Mouse (Mus musculus) common myeloid progenitor, adult 5-6 weeks (primary cell): ENCODE results near the gene Dpp4. TPM values are rescaled to one million over a fixed set of nuclear protein-coding genes. Genes with fewer than 3 reads are reported as not detected.

ENCODE experiments used
- ATAC-seq: replicated peaks from 2 replicates; pipeline ENCODE4 v1.8.0; 2016; ENCODE audit warnings: low read depth, mild to moderate bottlenecking, moderate TSS enrichment, inconsistent platforms; ENCODE audit not compliant: poor library complexity, severe bottlenecking
- total RNA-seq: library from RNA; stranded (forward); fragments of 200-1000, 187-1606 nt; gene quantifications from 2 replicates; pipeline ENCODE4 v1.2.3, GENCODE M21; 2017

Dpp4 gene
- total RNA-seq, 1 experiment from 2014 or later: 39.8 TPM

GRCm38 (mm10) chr2:62323078-62323637 lies 88.9 kb downstream of the Dpp4 start:
- no peak for ATAC-seq

- ATAC-seq: no peak
Observed at GRCm38 (mm10) chr2:62319489-62319888, 92.5 kb downstream of the Dpp4 start.

GRCm38 (mm10) chr2:62316930-62317329 lies 95.1 kb downstream of the Dpp4 start:
- ATAC-seq: 0 out of 2 replicates have a peak, but pooled peaks have one; percentile 11

GRCm38 (mm10) chr2:62307477-62307876 lies 104.6 kb downstream of the Dpp4 start:
- ATAC-seq: no peak

- no peak for ATAC-seq
Observed at GRCm38 (mm10) chr2:62306978-62307377, 105.1 kb downstream of the Dpp4 start.

GRCm38 (mm10) chr2:62301716-62302115 lies 110.3 kb downstream of the Dpp4 start:
- ATAC-seq: no peak

- ATAC-seq: peak; percentile 60; the same call in 1 of the 2 replicates
Observed at GRCm38 (mm10) chr2:62293846-62294245, 118.2 kb downstream of the Dpp4 start.

- ATAC-seq: no peak
Observed at GRCm38 (mm10) chr2:62287532-62287931, 124.5 kb downstream of the Dpp4 start.

GRCm38 (mm10) chr2:62285847-62286246 lies 126.2 kb downstream of the Dpp4 start:
- ATAC-seq: no peak

- no peak for ATAC-seq
Observed at GRCm38 (mm10) chr2:62285026-62285425, 127.0 kb downstream of the Dpp4 start.

Other genes with a start within 250 kb of the Dpp4 start
- not detected in 2 replicates for gene Gcg, start 71.4 kb upstream of the Dpp4 start, total RNA-seq
- gene Fap, start 161.8 kb upstream of the Dpp4 start, total RNA-seq: 0.32 TPM in 1 of 2 replicates, not detected in the other
- 27.3 and 29.9 TPM in 2 replicates for gene Ifih1, start 234.0 kb upstream of the Dpp4 start, total RNA-seq